ENCODE assay signal across 24 mouse cellular contexts in genomic region chr7:63512561-63512960, GRCm38 (mm10).
A peak's percentile ranks its signal among the peaks of the same experiment; 100 is the strongest.
DNase-seq lines count a peak whose midpoint lies in the region; TF ChIP-seq lines count a peak whose summit lies in the region.
"Had no signal": no experiment of that assay in that cellular context is flagged by ENCODE, and none has a peak within 500 bp of the region (broad histone marks: within the 10 kb centered on the region; RNA-seq: fewer than 3 reads in every experiment).

No protein-coding gene starts in this region.

- DNase-seq in layer of hippocampus, adult 2 months (ENCODE audit: low spot score in 2 of 2) = peak in 1 of 2 experiments; percentile 33
- DNase-seq in layer of hippocampus, adult 8-10 months (ENCODE audit: low spot score in 2 of 2) = no peak
- peak; percentile 89 for DNase-seq in cerebellum, adult 11-12 months
- peak; percentile 91 for DNase-seq in cerebellum, adult 9-11 months
- no peak for DNase-seq in left cerebral cortex, adult 8-10 months (ENCODE audit: low spot score in 2 of 2)
- no peak for DNase-seq in lung, postnatal 10 days
- DNase-seq in adipocyte (ENCODE audit: low spot score) = no peak
- DNase-seq: adrenal gland, postnatal 25 days; gastrocnemius, postnatal 36 days; heart, adult 2 months; kidney, adult 9 months; kidney, postnatal 10 days; liver, embryonic 13.5 days; lung, adult 18-20 months; right cerebral cortex, postnatal 25 days; thymus, postnatal 14 days had no signal

- TF ChIP-seq CTCF in layer of hippocampus, adult 2 months (conservative IDR thresholded peaks at IDR 0.05) = no peak

- no peak overlapping the region for H3K4me3 ChIP-seq in layer of hippocampus, adult 2 months
- H3K4me3 ChIP-seq: forebrain, embryonic 13.5 days; heart, adult 2 months; heart, embryonic 12.5 days; limb, embryonic 10.5 days; limb, embryonic 15.5 days; liver, embryonic 13.5 days; midbrain, embryonic 15.5 days; stomach, embryonic 15.5 days had no signal

- 0 out of 2 replicates have a peak overlapping the region, but pooled peaks have one; percentile 32 for H3K27ac ChIP-seq in layer of hippocampus, adult 2 months
- H3K27ac ChIP-seq: forebrain, embryonic 13.5 days; heart, adult 2 months; hindbrain, embryonic 14.5 days; limb, embryonic 10.5 days; limb, embryonic 15.5 days; liver, embryonic 13.5 days; macrophage; midbrain, embryonic 15.5 days; stomach, embryonic 15.5 days had no signal

Comparison
In these comparisons a context has a peak if more than half of its experiments do, and no peak if none do; other contexts are left out.
1. DNase-seq: peak in cerebellum, adult 11-12 months (single experiment) and cerebellum, adult 9-11 months (single experiment); none in layer of hippocampus, adult 8-10 months (0 of 2), left cerebral cortex, adult 8-10 months (0 of 2), lung, postnatal 10 days (single experiment) and adipocyte (single experiment).